Mouse (Mus musculus): Measurements from ENCODE around the gene Preb.
A peak's percentile ranks its signal among the peaks of the same experiment; 100 is the strongest.

The Preb gene

DNA sequence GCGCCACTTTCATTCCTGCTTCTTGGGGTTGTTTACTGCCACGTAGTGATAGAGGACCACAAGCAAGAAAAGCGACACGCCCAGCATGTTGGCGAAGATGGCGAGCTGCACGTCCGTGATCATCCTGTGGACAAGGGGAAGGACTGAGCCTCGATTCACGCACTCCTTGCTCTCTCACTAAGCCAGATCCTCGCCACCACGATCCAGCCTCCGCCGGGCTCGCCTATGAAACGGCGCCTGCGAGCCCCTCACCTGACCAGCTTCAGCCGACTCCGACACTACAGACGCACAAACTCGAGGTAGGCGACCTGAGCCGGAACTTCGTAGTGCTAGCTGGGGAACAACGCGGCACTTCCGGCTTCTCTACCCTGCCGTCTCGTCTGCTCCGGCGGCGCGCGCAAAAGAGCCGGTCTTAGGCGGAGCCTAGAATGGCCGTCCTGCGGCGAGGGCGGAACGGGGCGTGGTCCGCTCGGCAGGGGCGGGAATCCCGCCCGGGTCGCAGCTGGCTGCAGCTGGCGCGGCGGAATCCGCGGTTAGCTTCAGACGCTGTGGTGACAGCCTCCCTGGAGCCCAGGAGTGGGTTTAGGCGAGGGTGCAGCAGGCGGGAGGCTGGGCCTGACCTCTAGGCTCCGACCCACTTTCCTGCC, 52.6 kb downstream of the Preb start, which contains the start of gene Ost4:
Ost4 (minus strand) TSS at position 376 of the 647 bp plus-strand sequence.
- peak; percentile 98 to 99 for DNase-seq (ENCODE audit: inconsistent age in 2 of 2, low spot score in 1 of 2)

DNA sequence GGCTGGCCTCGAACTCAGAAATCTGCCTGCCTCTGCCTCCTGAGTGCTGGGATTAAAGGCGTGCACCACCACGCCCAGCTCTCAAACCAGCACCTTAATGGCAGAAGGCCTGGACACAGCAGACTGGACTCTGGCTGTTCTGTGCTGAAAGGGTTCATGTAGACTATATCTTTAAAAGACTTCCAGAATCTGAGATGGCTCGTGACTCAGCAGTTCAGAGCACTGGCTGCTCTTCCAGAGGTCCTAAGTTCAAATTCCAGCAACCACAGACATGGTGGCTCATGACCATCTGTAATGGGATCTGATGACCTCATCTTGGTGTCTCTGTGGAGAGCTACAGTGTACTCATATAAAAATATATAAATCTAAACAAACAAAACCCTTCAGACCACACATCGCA, 58.3 kb downstream of the Preb start:
- no peak for DNase-seq (ENCODE audit: inconsistent age in 2 of 2, low spot score in 1 of 2)
